8 mouse cellular contexts compared by ENCODE assay signal in genomic region chr15:78900585-78901421, GRCm38 (mm10). TPM values are rescaled to one million over a fixed set of nuclear protein-coding genes. Genes with fewer than 3 reads are reported as not detected.
DNase-seq lines count a peak whose midpoint lies in the region; ATAC-seq and TF ChIP-seq lines count a peak whose summit lies in the region.

No protein-coding gene starts in this region.

- TF ChIP-seq POLR2A in small intestine, adult 2 months (IDR thresholded peaks at IDR 0.05; ENCODE audit: low read depth, low read length), result no peak

- no peaks in the 10 kb centered on the region for H3K4me1 ChIP-seq in forebrain, postnatal 0 days (ENCODE audit: insufficient read depth)
- H3K4me1 ChIP-seq in liver, embryonic 13.5 days (replicated peaks), result peaks cover 69% of the 10 kb centered on the region
- peaks cover 35% of the 10 kb centered on the region for H3K4me1 ChIP-seq in small intestine, adult 2 months (ENCODE audit: control insufficient read depth, insufficient read depth, insufficient read length, low read length)

- H3K27me3 ChIP-seq in forebrain, postnatal 0 days (ENCODE audit: insufficient read depth, low read length), result 0 out of 2 replicates have a peak, but pooled peaks cover 4% of the 10 kb centered on the region
- no peaks in the 10 kb centered on the region for H3K27me3 ChIP-seq in liver, embryonic 13.5 days
- no peaks in the 10 kb centered on the region for H3K27me3 ChIP-seq in small intestine, adult 2 months (ENCODE audit: control insufficient read depth, insufficient read depth, low read length)

- H3K27ac ChIP-seq in forebrain, postnatal 0 days (ENCODE audit: low read depth, low read length), result no peak overlapping the region
- H3K27ac ChIP-seq in liver, embryonic 13.5 days, result peak overlapping the region; percentile 89
- H3K27ac ChIP-seq in small intestine, adult 2 months (ENCODE audit: insufficient read depth, low read depth, low read length), result peak overlapping the region; percentile 36; the same call in 1 of the 2 replicates

- H3K9ac ChIP-seq in forebrain, postnatal 0 days, result peak overlapping the region; percentile 56; the same call in 1 of the 2 replicates
- peak overlapping the region; percentile 85 for H3K9ac ChIP-seq in liver, embryonic 13.5 days

- H3K36me3 ChIP-seq in forebrain, postnatal 0 days (ENCODE audit: insufficient read depth), result no peaks in the 10 kb centered on the region
- H3K36me3 ChIP-seq in liver, embryonic 13.5 days, result peaks cover 42% of the 10 kb centered on the region
- peaks cover 8% of the 10 kb centered on the region; the same call in 1 of the 2 replicates for H3K36me3 ChIP-seq in small intestine, adult 2 months (ENCODE audit: control insufficient read depth, insufficient read depth, low read length)

- DNase-seq in urinary bladder, postnatal 36 days (ENCODE audit: low spot score in 2 of 2), result peak; percentile 47 to 49
- no peak for DNase-seq in urinary bladder, postnatal 4 days (ENCODE audit: low spot score in 2 of 2)
- no peak for DNase-seq in forebrain, postnatal 0 days
- DNase-seq in liver, embryonic 13.5 days, result no peak
- no peak for DNase-seq in layer of hippocampus, postnatal 14 days (ENCODE audit: low spot score in 2 of 2)
- DNase-seq in left cerebral cortex, adult 18-20 months (ENCODE audit: low spot score in 2 of 2), result no peak
- DNase-seq in c-Kit-positive CD71-positive TER-119-positive erythroid progenitor cells, embryonic 14.5 days (ENCODE audit: low spot score), result no peak

- TF ChIP-seq CTCF in forebrain, postnatal 0 days (IDR thresholded peaks at IDR 0.05; ENCODE audit: low read depth), result no peak
- TF ChIP-seq CTCF in small intestine, adult 2 months (IDR thresholded peaks at IDR 0.05; ENCODE audit: extremely low read depth, insufficient read length, insufficient replicate concordance, low read depth, low read length), result no peak

- H3K4me3 ChIP-seq in forebrain, postnatal 0 days (ENCODE audit: low read depth, low read length), result peak overlapping the region; percentile 48
- H3K4me3 ChIP-seq in liver, embryonic 13.5 days (replicated peaks), result peak overlapping the region; percentile 84
- H3K4me3 ChIP-seq in small intestine, adult 2 months (ENCODE audit: low read depth, low read length), result peak overlapping the region; percentile 79

- peak overlapping the region; percentile 98 for H3K4me2 ChIP-seq in forebrain, postnatal 0 days (ENCODE audit: low read depth)
- peak overlapping the region; percentile 97 for H3K4me2 ChIP-seq in liver, embryonic 13.5 days

- WGBS in forebrain, postnatal 0 days, result 30% methylated on average over 18 of the region's 18 CpGs
- WGBS in liver, embryonic 13.5 days (ENCODE audit: insufficient replicate concordance), result 15% methylated on average over 18 of the region's 18 CpGs
- WGBS in small intestine, adult 2 months, result 54% methylated on average over 18 of the region's 18 CpGs

- no peaks in the 10 kb centered on the region for H3K9me3 ChIP-seq in forebrain, postnatal 0 days (ENCODE audit: low read length)
- H3K9me3 ChIP-seq in liver, embryonic 13.5 days (replicated peaks), result no peaks in the 10 kb centered on the region

- no peak for ATAC-seq in forebrain, postnatal 0 days
- no peak for ATAC-seq in liver, embryonic 13.5 days (ENCODE audit: low read depth)

RNA-seq across cellular contexts. Expression of gene Sh3bp1, which starts 1.2 kb away (rescaled TPM):
- 2.0 and 6.4 TPM in 2 replicates for total RNA-seq in forebrain, postnatal 0 days (2014; rRNA removed)
- polyA plus RNA-seq in forebrain, postnatal 0 days (2015; fragmentation: Nextera tagmentation; extraction: Ambion mirVana), result 3.3 and 4.3 TPM in 2 replicates
- polyA plus RNA-seq in liver, embryonic 13.5 days (2015; fragmentation: Nextera tagmentation; extraction: Ambion mirVana), result 17.7 and 22.2 TPM in 2 replicates
- 41.3 and 48.8 TPM in 2 replicates for polyA plus RNA-seq in small intestine, adult 2 months (2012; rRNA removed)
- total RNA-seq in layer of hippocampus, postnatal 14 days (2021), result 10 to 100 TPM; 16.1 to 16.8 TPM
- total RNA-seq in left cerebral cortex, adult 18-20 months (2021), result 10 to 100 TPM; 33.8 to 39.9 TPM

RNA-seq across cellular contexts. Expression of gene Gm49510, which starts 1.3 kb away (rescaled TPM):
- total RNA-seq in forebrain, postnatal 0 days (2014; rRNA removed), result not detected in 2 replicates
- polyA plus RNA-seq in forebrain, postnatal 0 days (2015; fragmentation: Nextera tagmentation; extraction: Ambion mirVana), result not detected in 2 replicates
- 0.15 and 0.16 TPM in 2 replicates for polyA plus RNA-seq in liver, embryonic 13.5 days (2015; fragmentation: Nextera tagmentation; extraction: Ambion mirVana)
- polyA plus RNA-seq in small intestine, adult 2 months (2012; rRNA removed), result 0.13 TPM in 1 of 2 replicates, not detected in the other
- under 1 TPM in 1 of 2 experiments, not detected in 1; 0.25 TPM for total RNA-seq in layer of hippocampus, postnatal 14 days (2021)
- total RNA-seq in left cerebral cortex, adult 18-20 months (2021), result under 1 TPM in 1 of 2 experiments, not detected in 1; 0.52 TPM

RNA-seq across cellular contexts. Expression of gene Pdxp, which starts 12.9 kb away (rescaled TPM):
- 263 and 283 TPM in 2 replicates for total RNA-seq in forebrain, postnatal 0 days (2014; rRNA removed)
- 174 and 175 TPM in 2 replicates for polyA plus RNA-seq in forebrain, postnatal 0 days (2015; fragmentation: Nextera tagmentation; extraction: Ambion mirVana)
- 6.9 and 7.4 TPM in 2 replicates for polyA plus RNA-seq in liver, embryonic 13.5 days (2015; fragmentation: Nextera tagmentation; extraction: Ambion mirVana)
- polyA plus RNA-seq in small intestine, adult 2 months (2012; rRNA removed), result 3.9 and 4.2 TPM in 2 replicates
- 100 to 1,000 TPM; 141 to 146 TPM for total RNA-seq in layer of hippocampus, postnatal 14 days (2021)
- 100 to 1,000 TPM; 178 to 191 TPM for total RNA-seq in left cerebral cortex, adult 18-20 months (2021)

RNA-seq across cellular contexts. Expression of gene Gga1, which starts 23.8 kb away (rescaled TPM):
- 37.0 and 42.9 TPM in 2 replicates for total RNA-seq in forebrain, postnatal 0 days (2014; rRNA removed)
- 54.8 and 55.7 TPM in 2 replicates for polyA plus RNA-seq in forebrain, postnatal 0 days (2015; fragmentation: Nextera tagmentation; extraction: Ambion mirVana)
- 20.7 and 23.7 TPM in 2 replicates for polyA plus RNA-seq in liver, embryonic 13.5 days (2015; fragmentation: Nextera tagmentation; extraction: Ambion mirVana)
- 62.5 and 105 TPM in 2 replicates for polyA plus RNA-seq in small intestine, adult 2 months (2012; rRNA removed)
- total RNA-seq in layer of hippocampus, postnatal 14 days (2021), result 10 to 100 TPM; 51.3 to 52.4 TPM
- 10 to 100 TPM; 64.6 to 67.2 TPM for total RNA-seq in left cerebral cortex, adult 18-20 months (2021)

RNA-seq across cellular contexts. Expression of gene Lgals1, which starts 25.7 kb away (rescaled TPM):
- 31.8 and 43.6 TPM in 2 replicates for total RNA-seq in forebrain, postnatal 0 days (2014; rRNA removed)
- polyA plus RNA-seq in forebrain, postnatal 0 days (2015; fragmentation: Nextera tagmentation; extraction: Ambion mirVana), result 63.2 and 99.4 TPM in 2 replicates
- polyA plus RNA-seq in liver, embryonic 13.5 days (2015; fragmentation: Nextera tagmentation; extraction: Ambion mirVana), result 683 and 710 TPM in 2 replicates
- polyA plus RNA-seq in small intestine, adult 2 months (2012; rRNA removed), result 51.7 and 77.0 TPM in 2 replicates
- 10 to 100 TPM; 15.3 to 27.0 TPM for total RNA-seq in layer of hippocampus, postnatal 14 days (2021)
- total RNA-seq in left cerebral cortex, adult 18-20 months (2021), result 10 to 100 TPM; 26.4 to 26.8 TPM

Comparison
In these comparisons a context has a peak if more than half of its experiments do, and no peak if none do; other contexts are left out.
1. DNase-seq: peak in urinary bladder, postnatal 36 days (2 of 2); none in urinary bladder, postnatal 4 days (0 of 2), forebrain, postnatal 0 days (single experiment), liver, embryonic 13.5 days (single experiment), layer of hippocampus, postnatal 14 days (0 of 2), left cerebral cortex, adult 18-20 months (0 of 2) and c-Kit-positive CD71-positive TER-119-positive erythroid progenitor cells, embryonic 14.5 days (single experiment).
2. Peak in every context shown above with its lines, with median percentiles within 50 percentile points of each other: H3K4me3 ChIP-seq.